In the genomic region with DNA sequence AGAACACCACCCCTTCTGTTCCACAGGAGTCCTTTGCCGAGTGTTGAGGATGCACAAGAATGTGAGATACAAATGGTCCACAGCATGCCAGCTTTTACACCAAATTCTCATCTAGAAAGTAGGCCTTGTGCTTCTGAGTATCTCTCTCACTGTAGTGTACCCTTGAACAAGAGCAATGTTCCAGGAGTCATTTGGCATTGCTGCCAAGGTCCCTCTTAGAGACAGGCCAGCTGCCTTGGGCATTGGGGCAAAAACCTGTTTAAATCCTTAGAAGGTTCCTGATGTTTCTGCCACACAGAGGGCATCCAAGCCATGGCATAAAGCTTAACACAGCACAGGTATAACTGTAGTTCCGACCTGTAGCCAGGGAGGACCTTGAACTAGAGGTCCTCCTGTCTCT, we compare ENCODE assay signal across 16 mouse cellular contexts.
"Had no signal": no experiment of that assay in that cellular context is flagged by ENCODE, and none has a peak within 500 bp of the region (broad histone marks: within the 10 kb centered on the region; RNA-seq: fewer than 3 reads in every experiment).

No protein-coding gene starts in this region.

- H3K9me3 ChIP-seq: neural tube, embryonic 15.5 days had no signal

- H3K4me1 ChIP-seq: stomach, embryonic 15.5 days had no signal

- H3K27me3 ChIP-seq: neural tube, embryonic 13.5 days; neural tube, embryonic 15.5 days; stomach, embryonic 15.5 days had no signal

- H3K9ac ChIP-seq: neural tube, embryonic 13.5 days; neural tube, embryonic 15.5 days; stomach, embryonic 15.5 days had no signal

- H3K27ac ChIP-seq: neural tube, embryonic 15.5 days; stomach, embryonic 15.5 days; stomach, postnatal 0 days had no signal

- DNase-seq: retina, postnatal 1 day; right cerebral cortex, adult 18-20 months; right cerebral cortex, postnatal 14 days; right cerebral cortex, postnatal 25 days; right cerebral cortex, postnatal 4 days; spleen, adult 18-20 months; thymus, adult 18-20 months; thymus, adult 2 months; thymus, postnatal 14 days; thymus, postnatal 25 days; thymus, postnatal 36 days; thymus, postnatal 4 days had no signal

- H3K4me2 ChIP-seq: neural tube, embryonic 13.5 days; neural tube, embryonic 15.5 days; stomach, embryonic 15.5 days had no signal

- H3K4me3 ChIP-seq: neural tube, embryonic 13.5 days; neural tube, embryonic 15.5 days; stomach, embryonic 15.5 days had no signal
